Mouse (Mus musculus): ENCODE data around the gene Rasip1. TPM values are rescaled to one million over a fixed set of nuclear protein-coding genes. Genes with fewer than 3 reads are reported as not detected.

Rasip1 gene
- polyA plus RNA-seq, 1 experiment from 2014 or later: 35.3 TPM

DNA sequence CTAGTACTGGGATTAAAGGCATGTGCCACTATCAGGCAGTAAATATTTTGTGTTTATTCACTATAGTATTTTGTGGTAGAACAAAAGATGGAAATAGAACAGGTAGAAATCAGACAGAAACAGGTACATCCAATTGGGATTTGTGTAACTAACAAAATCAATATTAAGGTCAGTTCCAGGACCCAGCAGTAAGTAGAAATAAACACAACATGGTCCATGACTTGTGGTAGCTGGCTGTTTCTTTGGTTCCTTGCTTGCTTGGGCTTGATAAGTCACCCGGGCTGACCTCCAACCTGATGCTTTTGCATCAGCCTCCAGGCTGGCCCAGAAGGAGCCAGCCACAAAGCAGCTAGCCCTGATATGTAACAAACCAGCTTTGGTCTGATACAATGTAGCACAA is 17.8 kb upstream of the Rasip1 start:
- H3K27me3 ChIP-seq (ENCODE audit: insufficient read depth, low read length): no peaks in the 10 kb centered on the region
- H3K9me3 ChIP-seq (ENCODE audit: low read depth, low read length): no peaks in the 10 kb centered on the region
- H3K4me1 ChIP-seq (ENCODE audit: insufficient read depth): no peaks in the 10 kb centered on the region
- no peak overlapping the region for H3K27ac ChIP-seq (ENCODE audit: low read depth)
- no peak for DNase-seq
- no peak for TF ChIP-seq CTCF (IDR thresholded peaks at IDR 0.05; ENCODE audit: low read depth)
- 54% methylated on average over 1 of the region's 1 CpGs for WGBS
- no peak overlapping the region for H3K9ac ChIP-seq
- H3K4me2 ChIP-seq: no peak overlapping the region
- H3K36me3 ChIP-seq (ENCODE audit: insufficient read depth): no peaks in the 10 kb centered on the region
- H3K4me3 ChIP-seq (ENCODE audit: low read depth, low read length): no peak overlapping the region
- no peak for ATAC-seq (ENCODE audit: insufficient read depth)

DNA sequence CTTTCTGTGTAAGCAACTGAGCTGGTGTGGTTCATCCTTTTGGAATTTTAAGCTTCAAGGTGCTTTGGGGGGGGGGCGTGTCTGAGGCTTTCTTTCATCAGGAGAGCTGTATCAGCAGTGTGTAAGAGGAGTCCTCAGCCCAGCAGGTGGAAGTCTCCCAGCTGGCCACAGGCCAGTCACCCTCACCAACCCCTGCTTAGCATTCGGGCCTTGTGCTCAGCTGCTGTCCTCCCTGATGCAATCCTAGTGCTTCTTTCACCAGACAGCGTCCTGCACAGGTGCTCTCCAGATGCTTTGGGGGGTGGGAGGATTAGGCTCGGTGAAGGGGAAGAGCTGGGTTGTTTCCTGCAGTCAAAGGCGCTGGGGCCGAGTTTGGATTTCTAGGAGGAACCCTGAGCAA is 11.0 kb upstream of the Rasip1 start:
- DNase-seq (no peak), ATAC-seq (ENCODE audit: insufficient read depth) (peak; percentile 48; the same call in 1 of the 2 replicates)
- H3K4me2 ChIP-seq: no peak overlapping the region
- H3K4me3 ChIP-seq (ENCODE audit: low read depth, low read length): no peak overlapping the region
- H3K9ac ChIP-seq: no peak overlapping the region
- H3K27me3 ChIP-seq (ENCODE audit: insufficient read depth, low read length): peaks cover 25% of the 10 kb centered on the region
- H3K9me3 ChIP-seq (ENCODE audit: low read depth, low read length): no peaks in the 10 kb centered on the region
- H3K4me1 ChIP-seq (ENCODE audit: insufficient read depth): no peaks in the 10 kb centered on the region
- H3K36me3 ChIP-seq (ENCODE audit: insufficient read depth): no peaks in the 10 kb centered on the region
- TF ChIP-seq CTCF (IDR thresholded peaks at IDR 0.05; ENCODE audit: low read depth): no peak
- H3K27ac ChIP-seq (ENCODE audit: low read depth): no peak overlapping the region
- 18% methylated on average over 6 of the region's 6 CpGs for WGBS

DNA sequence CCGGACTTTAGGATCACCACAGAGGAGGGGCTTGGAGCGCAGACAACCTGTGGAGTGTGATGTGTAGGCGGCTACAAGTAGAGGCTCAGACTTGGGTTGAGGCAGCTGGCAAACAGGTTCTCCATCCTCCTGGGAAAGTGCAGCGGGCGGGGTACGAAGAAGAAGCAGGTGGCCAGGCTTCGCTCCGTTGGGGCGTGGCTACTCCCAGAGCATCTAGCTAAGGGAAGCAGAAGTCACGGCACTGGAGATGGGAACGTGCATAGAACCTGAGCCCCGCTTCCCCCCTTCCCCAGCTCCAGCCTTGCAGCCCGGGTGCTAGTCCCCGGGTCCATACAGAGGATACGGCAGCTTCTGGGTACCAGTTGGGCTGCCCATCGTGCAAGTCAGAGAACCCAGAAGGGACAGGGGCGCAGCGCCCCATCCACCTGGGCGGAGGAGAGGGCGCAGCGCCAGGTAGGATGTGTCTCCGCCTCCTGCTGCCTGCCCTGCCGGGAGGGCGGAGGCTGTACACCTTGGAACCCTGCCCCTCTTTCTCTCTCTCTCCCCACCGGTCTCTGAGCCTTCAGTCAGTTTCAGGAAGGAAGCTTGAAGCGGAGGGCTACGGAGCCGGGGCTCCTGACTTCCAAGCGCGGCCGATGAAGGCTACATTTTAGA is 10.1 kb upstream of the Rasip1 start, which contains the start of gene Fut1:
TSS of gene Fut1 (plus strand) at position 248 of the 654 bp plus-strand sequence.
- WGBS: 4% methylated on average over 31 of the region's 31 CpGs
- ATAC-seq (ENCODE audit: insufficient read depth) (peak; percentile 70), DNase-seq (peak; percentile 62)
- Histone ChIP-seq H3K27ac (ENCODE audit: low read depth) (no peak within 1 kb of the TSS), H3K4me3 (ENCODE audit: low read depth, low read length) (peak within 1 kb of the TSS; percentile 15; the same call in 1 of the 2 replicates), H3K4me1 (ENCODE audit: insufficient read depth) (no peaks in the 10 kb centered on the region), H3K9me3 (ENCODE audit: low read depth, low read length) (no peaks in the 10 kb centered on the region), H3K4me2 (peak within 1 kb of the TSS; percentile 52), H3K36me3 (ENCODE audit: insufficient read depth) (no peaks in the 10 kb centered on the region), H3K9ac (peak within 1 kb of the TSS; percentile 5; the same call in 1 of the 2 replicates), H3K27me3 (ENCODE audit: insufficient read depth, low read length) (peaks cover 25% of the 10 kb centered on the region)
- TF ChIP-seq CTCF (IDR thresholded peaks at IDR 0.05; ENCODE audit: low read depth): no peak

DNA sequence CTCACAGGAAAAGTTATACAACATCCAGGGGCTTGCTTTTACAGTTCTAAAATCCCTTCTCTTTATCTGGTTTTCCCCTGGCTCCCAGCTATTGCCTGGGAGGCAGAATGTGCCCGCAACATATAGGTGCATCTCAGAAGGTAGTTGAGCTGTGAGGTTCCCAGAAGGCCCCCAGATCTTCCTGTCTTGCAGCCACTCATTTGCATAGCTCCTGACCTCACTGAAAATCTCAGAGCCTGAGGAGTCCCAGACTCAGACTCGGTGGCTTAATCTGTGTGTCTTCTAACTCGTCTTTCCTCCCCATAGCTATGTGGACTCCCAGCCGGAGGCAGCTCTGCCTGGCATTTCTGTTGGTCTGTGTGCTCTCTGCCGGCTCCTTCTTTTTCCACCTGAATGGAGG is 9.0 kb upstream of the Rasip1 start:
- H3K4me2 ChIP-seq: no peak overlapping the region
- WGBS: 87% methylated on average over 5 of the region's 5 CpGs
- H3K36me3 ChIP-seq (ENCODE audit: insufficient read depth): no peaks in the 10 kb centered on the region
- TF ChIP-seq CTCF (IDR thresholded peaks at IDR 0.05; ENCODE audit: low read depth): no peak
- H3K4me1 ChIP-seq (ENCODE audit: insufficient read depth): no peaks in the 10 kb centered on the region
- no peak overlapping the region for H3K9ac ChIP-seq
- no peaks in the 10 kb centered on the region for H3K9me3 ChIP-seq (ENCODE audit: low read depth, low read length)
- ATAC-seq (ENCODE audit: insufficient read depth): no peak
- no peak overlapping the region for H3K4me3 ChIP-seq (ENCODE audit: low read depth, low read length)
- no peak for DNase-seq
- H3K27ac ChIP-seq (ENCODE audit: low read depth): no peak overlapping the region
- H3K27me3 ChIP-seq (ENCODE audit: insufficient read depth, low read length): peaks cover 25% of the 10 kb centered on the region

DNA sequence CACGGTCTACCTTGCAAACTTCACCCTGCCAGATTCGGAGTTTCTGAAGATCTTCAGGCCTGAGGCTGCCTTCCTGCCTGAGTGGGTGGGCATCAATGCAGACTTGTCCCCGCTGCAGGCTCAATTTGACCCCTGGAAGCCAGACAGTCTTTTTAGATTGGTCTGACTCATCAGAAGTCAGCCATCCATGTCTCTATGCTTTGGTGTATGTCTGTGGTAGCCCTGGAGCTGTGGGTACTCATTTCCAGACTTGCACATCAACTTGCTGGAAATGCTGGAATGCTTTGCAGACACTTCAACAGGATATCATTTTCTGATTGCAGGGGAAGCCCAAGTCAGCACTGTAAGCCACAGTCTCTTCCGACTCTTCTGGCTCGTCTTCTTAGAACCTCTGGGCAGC is 7.7 kb upstream of the Rasip1 start:
- no peaks in the 10 kb centered on the region for H3K4me1 ChIP-seq (ENCODE audit: insufficient read depth)
- no peak overlapping the region for H3K27ac ChIP-seq (ENCODE audit: low read depth)
- H3K4me2 ChIP-seq: no peak overlapping the region
- no peak overlapping the region for H3K9ac ChIP-seq
- no peak overlapping the region for H3K4me3 ChIP-seq (ENCODE audit: low read depth, low read length)
- H3K36me3 ChIP-seq (ENCODE audit: insufficient read depth): no peaks in the 10 kb centered on the region
- no peaks in the 10 kb centered on the region for H3K9me3 ChIP-seq (ENCODE audit: low read depth, low read length)
- 85% methylated on average over 5 of the region's 5 CpGs for WGBS
- DNase-seq (no peak), ATAC-seq (ENCODE audit: insufficient read depth) (no peak)
- peaks cover 25% of the 10 kb centered on the region for H3K27me3 ChIP-seq (ENCODE audit: insufficient read depth, low read length)
- no peak for TF ChIP-seq CTCF (IDR thresholded peaks at IDR 0.05; ENCODE audit: low read depth)

DNA sequence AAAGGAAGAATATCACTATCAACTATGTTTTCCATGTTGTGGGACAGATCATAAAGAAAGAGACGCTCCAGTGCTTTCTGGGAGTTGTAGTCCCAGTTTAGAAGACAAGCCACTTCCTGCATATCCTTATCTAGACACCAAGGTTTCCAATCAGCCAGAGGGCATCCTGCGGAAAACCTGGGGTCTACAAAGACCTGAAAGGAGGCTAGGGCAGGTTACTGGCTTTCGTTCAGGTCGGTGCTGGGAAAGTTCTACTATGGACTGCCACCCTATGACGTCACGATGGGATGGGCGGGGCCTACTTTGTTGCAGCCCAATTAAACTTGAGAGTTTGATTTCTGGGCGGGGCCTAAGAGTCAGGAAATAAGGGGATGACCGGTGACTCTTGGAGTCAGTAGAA is 5.8 kb upstream of the Rasip1 start, which contains the start of gene Izumo1:
TSS of gene Izumo1 (plus strand) at position 369 of the 400 bp plus-strand sequence.
- Histone ChIP-seq H3K4me2 (no peak within 1 kb of the TSS), H3K36me3 (ENCODE audit: insufficient read depth) (no peaks in the 10 kb centered on the region)

DNA sequence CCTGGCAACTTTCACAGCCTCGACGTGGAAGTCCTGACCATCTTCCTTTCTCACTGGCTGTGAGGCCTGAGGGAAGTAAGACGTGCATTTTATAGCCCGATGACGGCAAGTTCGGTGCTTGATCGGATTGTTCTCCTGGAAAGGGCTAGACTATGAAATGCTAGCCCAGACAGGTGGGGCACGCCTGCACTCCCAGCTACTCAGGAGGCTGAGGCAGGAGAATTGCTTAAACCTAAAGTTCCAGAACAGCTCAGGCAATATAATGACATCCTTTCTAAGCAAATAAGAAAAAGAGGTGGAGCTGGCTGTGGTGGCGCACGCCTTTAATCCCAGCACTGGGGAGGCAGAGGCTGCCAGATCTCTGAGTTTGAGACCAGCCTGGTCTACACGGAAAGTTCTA is 3.8 kb upstream of the Rasip1 start:
- H3K27ac ChIP-seq (ENCODE audit: low read depth): no peak overlapping the region
- no peaks in the 10 kb centered on the region for H3K4me1 ChIP-seq (ENCODE audit: insufficient read depth)
- no peaks in the 10 kb centered on the region for H3K9me3 ChIP-seq (ENCODE audit: low read depth, low read length)
- no peak for DNase-seq
- no peak overlapping the region for H3K9ac ChIP-seq
- WGBS: 92% methylated on average over 11 of the region's 11 CpGs
- H3K4me3 ChIP-seq (ENCODE audit: low read depth, low read length): no peak overlapping the region
- no peak for TF ChIP-seq CTCF (IDR thresholded peaks at IDR 0.05; ENCODE audit: low read depth)
- no peak overlapping the region for H3K4me2 ChIP-seq
- no peaks in the 10 kb centered on the region for H3K36me3 ChIP-seq (ENCODE audit: insufficient read depth)
- peaks cover 15% of the 10 kb centered on the region for H3K27me3 ChIP-seq (ENCODE audit: insufficient read depth, low read length)
- ATAC-seq (ENCODE audit: insufficient read depth): no peak

More for the DNA sequence above, 5.8 kb upstream of the Rasip1 start, which contains the start of gene Izumo1:
- H3K4me3 ChIP-seq (ENCODE audit: low read depth, low read length): no peak within 1 kb of the TSS
- ATAC-seq (ENCODE audit: insufficient read depth) (no peak), DNase-seq (peak; percentile 62)
- H3K27ac ChIP-seq (ENCODE audit: low read depth): no peak within 1 kb of the TSS
- WGBS: 27% methylated on average over 9 of the region's 9 CpGs
- no peaks in the 10 kb centered on the region for H3K9me3 ChIP-seq (ENCODE audit: low read depth, low read length)
- H3K27me3 ChIP-seq (ENCODE audit: insufficient read depth, low read length): peaks cover 16% of the 10 kb centered on the region
- H3K4me1 ChIP-seq (ENCODE audit: insufficient read depth): no peaks in the 10 kb centered on the region
- TF ChIP-seq CTCF (IDR thresholded peaks at IDR 0.05; ENCODE audit: low read depth): no peak
- H3K9ac ChIP-seq: no peak within 1 kb of the TSS
